7 mouse cellular contexts compared by ENCODE assay signal in the genomic region with DNA sequence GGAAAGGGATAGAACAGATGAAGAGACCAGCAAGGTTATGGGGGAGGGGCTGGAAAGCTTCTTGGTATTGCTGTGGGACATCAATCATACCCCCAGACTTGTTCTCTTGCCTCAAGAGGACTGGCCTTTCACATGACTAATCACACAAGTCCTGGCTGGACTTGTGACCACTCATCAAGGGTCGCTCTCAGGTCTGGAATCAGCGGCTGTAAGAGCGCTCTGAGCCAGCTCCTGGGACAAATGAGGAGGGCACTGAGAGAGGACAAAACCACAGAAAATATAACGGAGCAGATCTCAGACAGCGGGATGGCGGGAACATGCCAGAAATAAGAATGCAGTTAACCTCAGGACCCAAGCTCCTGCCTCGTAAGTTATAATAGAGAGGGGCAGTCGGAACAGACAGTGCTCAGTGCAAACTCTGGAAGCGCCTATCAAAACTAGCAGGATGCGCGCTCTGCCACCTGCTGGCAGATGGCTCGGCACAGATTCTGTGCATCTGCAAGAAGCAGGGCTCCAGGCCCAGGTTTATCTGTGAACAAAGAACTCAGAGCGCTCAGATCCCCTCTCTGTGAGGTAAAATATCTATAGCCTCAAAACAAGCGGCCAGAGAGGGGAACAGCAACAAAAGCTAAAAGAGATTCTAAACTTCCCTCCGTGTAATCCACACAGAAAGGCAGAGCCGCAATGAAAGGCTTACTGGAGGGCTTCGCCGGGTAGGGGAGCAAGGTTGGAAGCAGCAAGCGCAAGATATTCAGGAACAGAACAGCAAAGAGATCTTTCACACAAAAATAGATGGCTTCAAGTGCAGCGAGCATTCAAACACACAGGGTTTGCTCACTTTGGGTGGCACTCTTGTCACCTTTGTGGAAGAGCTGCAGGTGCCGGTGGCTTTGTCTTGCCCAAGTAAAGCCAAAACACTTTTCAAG.
DNase-seq lines count a peak whose midpoint lies in the region; ATAC-seq and TF ChIP-seq lines count a peak whose summit lies in the region.

No protein-coding gene starts in this region.

- peaks cover 3% of the 10 kb centered on the region; the same call in 1 of the 2 replicates for H3K27me3 ChIP-seq in midbrain, postnatal 0 days (ENCODE audit: insufficient read depth, low read length)

- intact Hi-C loops in left cerebral cortex, postnatal 14 days (cut with DNase I): loop anchor here (10.0 kb wide), 1 partner anchor 226 kb away; no protein-coding TSS in a partner anchor

- peak overlapping the region; percentile 25 for H3K4me2 ChIP-seq in midbrain, postnatal 0 days (ENCODE audit: low read depth, low read length, poor library complexity, severe bottlenecking)

- ATAC-seq in midbrain, postnatal 0 days (ENCODE audit: low FRiP score): peak; percentile 89

- no peak overlapping the region for H3K4me3 ChIP-seq in midbrain, postnatal 0 days (ENCODE audit: low read depth, low read length)

- H3K36me3 ChIP-seq in midbrain, postnatal 0 days (ENCODE audit: insufficient read depth, low read length): no peaks in the 10 kb centered on the region

- no peaks in the 10 kb centered on the region for H3K4me1 ChIP-seq in midbrain, postnatal 0 days (ENCODE audit: insufficient read depth, low read length)

- WGBS in midbrain, postnatal 0 days: 23% methylated on average over 21 of the region's 21 CpGs

- TF ChIP-seq CTCF in midbrain, postnatal 0 days (IDR thresholded peaks at IDR 0.05): peak; percentile 89

- H3K9ac ChIP-seq in midbrain, postnatal 0 days (replicated peaks; ENCODE audit: low read length, poor library complexity, severe bottlenecking): no peak overlapping the region

- H3K27ac ChIP-seq in midbrain, postnatal 0 days (ENCODE audit: low read depth, low read length): no peak overlapping the region

- peak; percentile 20 for DNase-seq in adipocyte (ENCODE audit: low spot score)
- peak; percentile 64 for DNase-seq in cerebellum, adult 8-10 months
- peak; percentile 31 to 84 for DNase-seq in frontal cortex, adult 2 months (ENCODE audit: extremely low spot score in 1 of 2, low spot score in 1 of 2)
- peak; percentile 17 for DNase-seq in kidney, adult 11 months
- DNase-seq in left cerebral cortex, postnatal 14 days (ENCODE audit: low spot score in 2 of 2): peak; percentile 82 to 86
- DNase-seq in midbrain, postnatal 0 days (ENCODE audit: low spot score): peak; percentile 90
- peak; percentile 72 for DNase-seq in thymus, postnatal 0 days (ENCODE audit: low spot score)

- H3K9me3 ChIP-seq in midbrain, postnatal 0 days (ENCODE audit: low read length): no peaks in the 10 kb centered on the region

Comparison
In these comparisons a context has a peak if more than half of its experiments do, and no peak if none do; other contexts are left out.
1. DNase-seq: peak in every context shown above with its lines; median percentile 90 in midbrain, postnatal 0 days; 84 in left cerebral cortex, postnatal 14 days; 72 in thymus, postnatal 0 days; 64 in cerebellum, adult 8-10 months; 58 in frontal cortex, adult 2 months; 20 in adipocyte; 17 in kidney, adult 11 months.